Mouse (Mus musculus): ENCODE results near the gene Krcc1.

The Krcc1 gene

DNA sequence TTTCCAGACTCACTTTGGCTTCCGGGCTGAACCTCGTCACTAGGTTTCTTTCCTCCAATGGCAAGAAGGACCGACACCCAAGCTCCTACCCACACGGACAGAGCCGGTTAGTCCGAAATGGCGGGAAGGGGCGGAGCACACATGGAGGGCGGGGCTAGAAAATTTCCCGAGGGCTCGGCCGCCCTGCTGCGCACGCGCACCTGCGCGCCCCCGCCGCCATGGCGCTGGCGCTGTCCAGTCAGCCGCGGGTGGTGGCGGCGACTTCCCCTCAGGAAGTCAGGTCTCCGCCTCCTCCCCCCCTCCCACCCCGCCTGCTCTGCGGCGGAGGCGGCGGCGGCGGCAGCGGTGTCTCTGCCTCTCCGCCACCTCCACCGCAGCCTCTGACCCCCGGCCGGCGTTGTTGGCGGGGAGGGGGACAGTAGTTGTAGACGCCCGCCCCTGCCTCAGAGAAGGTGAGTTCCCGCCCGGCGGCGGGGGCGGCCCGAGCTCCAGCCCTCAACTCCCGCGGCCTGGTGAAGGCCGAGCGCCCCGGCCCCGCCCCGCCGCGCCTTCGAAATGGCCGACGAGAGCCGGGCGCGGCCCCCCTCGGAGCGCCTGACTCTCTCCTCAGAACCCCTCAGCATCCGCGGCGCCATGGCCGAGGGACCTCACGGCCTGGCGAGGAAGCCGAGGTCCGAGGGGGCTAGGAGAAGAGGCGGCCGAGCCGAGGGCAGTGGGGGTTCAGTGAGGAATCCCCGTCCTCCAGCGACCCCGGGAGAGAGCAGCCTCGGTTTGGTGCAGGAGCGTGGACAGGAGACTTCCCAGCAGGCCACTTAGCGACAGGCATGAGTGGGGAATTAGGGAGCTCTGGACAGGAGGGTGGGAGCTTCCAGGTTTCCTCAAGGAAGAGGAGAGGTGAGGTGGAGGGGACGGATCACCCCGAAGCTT is at the start of gene Krcc1:
TSS of gene Krcc1 (plus strand) at position 289 of the 927 bp plus-strand sequence.
- DNase-seq (ENCODE audit: low spot score in 2 of 2) = peak; percentile 93 to 97

DNA sequence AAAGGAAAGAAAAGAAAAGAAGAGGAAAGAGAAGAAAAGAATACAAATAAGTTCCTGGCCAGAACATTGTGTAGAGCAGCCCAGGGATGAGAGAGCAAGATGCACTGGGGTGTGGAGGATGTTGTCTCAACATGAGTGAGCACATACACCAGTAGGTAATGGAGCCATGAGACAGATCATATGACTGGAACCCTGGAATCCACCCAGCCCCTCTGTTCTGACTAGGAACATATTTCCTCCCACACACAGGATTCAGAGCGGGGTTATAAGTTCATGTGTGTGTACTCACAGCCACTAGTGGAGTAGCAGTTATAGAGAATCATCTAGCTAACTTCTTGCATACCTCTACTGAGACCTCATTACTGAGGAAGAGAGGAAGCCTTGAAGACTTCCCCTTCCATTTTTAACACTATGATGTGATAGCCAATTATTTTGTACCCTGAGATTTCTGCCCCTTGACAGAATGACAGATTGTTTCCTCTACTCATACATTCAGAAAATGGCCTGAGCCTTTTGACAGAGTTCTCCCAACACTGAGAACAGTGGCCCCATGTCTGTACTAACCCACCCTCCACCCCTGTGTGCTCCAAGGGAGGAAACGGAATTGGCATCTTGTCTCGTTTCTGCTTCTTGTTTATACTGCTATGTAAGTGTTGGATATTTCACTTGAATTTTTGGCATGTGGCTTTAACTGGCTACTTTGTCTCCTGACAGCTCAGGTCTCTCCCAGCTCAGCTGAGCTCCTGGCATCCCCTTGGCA is 47.1 kb upstream of the Krcc1 start:
- DNase-seq (ENCODE audit: low spot score in 2 of 2) = no peak

DNA sequence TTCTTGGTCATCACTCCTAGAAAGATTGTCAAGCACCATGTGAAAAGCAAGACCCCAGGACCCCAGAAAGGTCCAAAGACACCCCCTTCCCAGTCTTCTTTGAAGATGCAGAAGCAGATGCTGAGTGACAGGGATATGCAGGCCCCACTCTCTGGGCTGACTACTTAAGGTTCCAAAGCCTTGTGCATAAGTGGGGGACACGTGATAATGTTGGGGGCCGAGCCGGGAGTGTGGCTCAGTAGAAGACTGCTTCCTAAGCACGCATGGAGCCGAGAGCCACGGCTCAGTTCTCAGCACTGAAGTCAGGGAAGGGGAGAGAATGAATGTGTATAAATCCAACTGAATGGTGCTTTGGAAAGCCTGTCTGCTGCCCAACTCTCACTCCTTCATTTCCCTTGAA is 44.9 kb upstream of the Krcc1 start:
- DNase-seq (ENCODE audit: low spot score in 2 of 2) = no peak

DNA sequence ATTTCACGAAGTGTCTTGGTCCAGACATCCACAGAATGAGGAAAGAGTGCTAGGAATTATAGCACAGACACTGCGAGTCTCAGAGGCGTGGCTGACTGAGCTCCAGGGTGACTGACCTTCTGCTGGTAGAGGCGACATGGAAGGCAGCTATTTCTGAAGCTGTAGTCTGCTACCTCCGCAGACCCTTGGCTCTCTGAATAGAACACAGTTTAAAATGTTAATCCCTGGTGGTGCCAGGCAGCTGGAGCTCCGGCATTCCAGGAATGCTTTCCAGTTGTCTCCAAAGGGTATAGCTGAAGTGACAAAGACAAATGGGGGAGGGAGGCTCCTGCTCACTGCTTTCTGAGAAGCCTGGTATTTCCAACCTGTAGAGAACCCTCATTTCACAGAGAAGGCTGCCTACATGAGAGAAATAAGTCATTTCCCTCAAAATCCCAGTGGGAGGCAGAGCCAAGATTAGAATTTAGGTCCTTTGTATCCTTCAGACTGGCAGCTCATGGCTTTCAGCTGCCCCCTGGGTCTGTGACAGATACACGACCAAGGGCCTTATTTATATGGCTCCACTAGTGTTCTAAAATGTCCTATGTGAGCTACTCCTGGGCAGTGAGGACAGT is 44.2 kb upstream of the Krcc1 start:
- DNase-seq (ENCODE audit: low spot score in 2 of 2) = no peak

DNA sequence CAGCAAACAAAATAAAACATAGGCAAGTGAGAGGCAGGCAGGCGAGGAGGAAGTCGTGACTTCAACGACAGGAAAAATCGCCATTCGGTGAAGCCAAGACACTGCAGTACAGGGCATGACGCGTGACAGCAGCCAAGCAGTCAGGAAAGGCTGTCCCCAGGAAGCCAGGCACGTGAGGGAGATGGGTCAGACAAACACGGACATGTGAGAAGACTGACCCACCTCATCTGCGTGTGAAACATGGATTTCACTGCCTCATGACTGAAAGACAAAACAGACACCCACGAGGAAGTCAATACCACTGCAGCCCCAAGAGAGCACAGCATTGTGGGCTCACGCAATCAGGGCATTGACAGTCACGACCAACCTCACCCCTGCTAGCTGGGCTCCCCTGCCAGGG is 36.4 kb upstream of the Krcc1 start:
- no peak for DNase-seq (ENCODE audit: low spot score in 2 of 2)

DNA sequence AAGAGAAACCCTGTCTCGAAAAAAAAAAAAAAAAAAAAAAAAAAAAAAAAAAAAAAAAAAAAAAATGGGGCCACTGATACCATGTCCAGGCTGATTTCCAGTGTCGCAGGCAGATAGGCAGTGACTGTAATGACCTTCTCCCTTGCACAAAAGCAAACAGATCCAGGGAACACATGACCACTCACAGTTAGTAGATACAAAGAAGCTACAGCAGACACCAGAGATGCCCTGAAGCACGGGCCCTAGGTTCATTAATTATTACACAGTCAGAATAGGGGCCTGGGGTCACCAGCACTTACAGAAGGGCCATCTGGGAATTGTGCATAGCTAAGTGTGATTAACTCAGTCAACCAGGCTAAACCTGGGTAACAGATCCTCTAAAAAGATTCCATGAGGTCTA is 35.5 kb upstream of the Krcc1 start:
- DNase-seq (ENCODE audit: low spot score in 2 of 2) = no peak

DNA sequence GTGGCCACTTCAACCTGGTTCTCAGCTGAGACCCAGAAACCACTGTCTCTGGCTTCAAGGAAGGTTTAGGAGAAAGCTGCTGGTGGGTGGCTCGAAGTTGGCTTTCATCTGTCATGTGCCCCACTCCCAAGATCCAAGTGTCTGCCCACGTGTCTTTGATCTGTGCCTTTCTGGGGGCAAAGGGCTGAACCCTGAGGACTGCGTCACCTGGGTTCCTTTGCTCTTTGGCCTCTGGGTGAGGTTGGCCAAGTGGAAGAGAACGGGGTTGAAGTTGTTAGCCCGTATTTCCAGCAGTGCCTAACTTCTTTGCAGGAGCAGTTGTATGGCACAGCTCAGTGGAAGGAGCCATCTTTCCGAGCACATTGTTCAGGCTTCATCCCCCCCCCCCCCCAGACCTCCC is 35.0 kb upstream of the Krcc1 start:
- DNase-seq (ENCODE audit: low spot score in 2 of 2) = no peak

DNA sequence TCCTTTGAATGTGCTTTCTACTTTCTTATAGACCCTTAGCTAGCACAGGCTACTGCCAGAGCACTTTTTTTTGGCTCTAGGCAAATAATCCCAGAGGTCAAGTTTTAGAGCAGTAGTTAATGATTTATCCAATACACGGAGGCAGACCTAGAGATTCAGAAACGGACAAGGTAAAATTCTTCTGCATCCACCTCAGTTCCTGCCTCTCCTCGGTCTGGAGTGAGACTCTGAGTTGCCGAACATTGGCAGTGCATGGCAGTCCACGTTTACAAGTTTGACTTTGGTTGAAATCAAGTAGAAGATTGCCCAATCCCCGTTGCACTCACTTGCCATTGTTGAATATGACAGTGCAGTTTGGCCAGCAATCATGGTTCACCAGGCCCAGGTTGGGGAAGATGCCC is 34.4 kb upstream of the Krcc1 start:
- no peak for DNase-seq (ENCODE audit: low spot score in 2 of 2)

DNA sequence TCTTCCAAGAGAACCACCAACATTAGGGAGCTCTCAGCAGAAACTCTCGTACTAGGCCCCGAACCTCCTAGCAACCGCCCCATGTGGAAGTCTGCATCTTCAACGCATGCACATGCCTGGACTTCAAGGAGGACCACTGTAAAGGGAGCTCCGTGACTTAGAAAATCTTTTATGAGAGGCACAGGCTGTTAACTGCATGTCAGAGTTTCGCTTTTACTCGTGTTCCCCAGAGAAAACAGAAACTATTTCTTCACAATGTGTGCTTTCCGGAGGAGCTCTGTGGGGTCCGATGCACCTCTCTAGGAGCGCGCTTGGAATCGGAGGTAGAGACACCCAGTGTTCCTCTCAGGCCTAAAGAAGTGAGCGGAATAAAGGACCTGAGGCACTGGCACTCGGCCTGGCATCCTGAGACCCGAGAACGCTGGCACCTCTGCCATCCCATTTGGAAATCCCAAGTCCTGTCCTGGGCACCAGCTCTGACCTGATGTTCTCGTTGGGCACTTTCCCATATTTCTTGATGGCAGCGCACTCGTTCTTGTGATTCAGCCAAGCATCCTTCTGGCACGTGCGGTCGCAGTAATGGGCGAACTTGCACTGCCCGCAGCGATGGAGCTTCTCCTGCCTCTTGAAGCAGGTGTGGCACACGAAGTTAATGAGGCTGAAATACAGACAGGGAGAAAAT is 32.3 kb upstream of the Krcc1 start:
- no peak for DNase-seq (ENCODE audit: low spot score in 2 of 2)

DNA sequence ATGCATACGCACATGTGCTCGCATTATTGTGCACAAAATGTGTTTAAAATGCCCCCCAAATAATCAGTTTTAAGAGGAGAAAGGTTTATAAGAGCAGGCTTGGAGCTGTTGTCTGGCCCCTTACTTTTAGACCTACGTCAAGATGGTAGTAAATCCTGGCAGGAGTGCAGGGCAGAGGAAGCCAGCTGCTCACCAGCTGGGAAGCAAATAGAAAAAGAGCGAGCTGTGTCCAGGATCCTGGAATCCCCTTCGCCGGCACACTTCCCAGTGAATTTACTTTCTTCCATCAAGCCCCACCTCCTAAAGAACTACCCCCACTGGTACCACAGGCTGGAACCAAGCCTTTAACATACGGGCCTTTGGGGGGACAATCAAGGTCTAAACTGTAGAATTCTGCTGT is 30.6 kb upstream of the Krcc1 start:
- DNase-seq (ENCODE audit: low spot score in 2 of 2) = no peak

DNA sequence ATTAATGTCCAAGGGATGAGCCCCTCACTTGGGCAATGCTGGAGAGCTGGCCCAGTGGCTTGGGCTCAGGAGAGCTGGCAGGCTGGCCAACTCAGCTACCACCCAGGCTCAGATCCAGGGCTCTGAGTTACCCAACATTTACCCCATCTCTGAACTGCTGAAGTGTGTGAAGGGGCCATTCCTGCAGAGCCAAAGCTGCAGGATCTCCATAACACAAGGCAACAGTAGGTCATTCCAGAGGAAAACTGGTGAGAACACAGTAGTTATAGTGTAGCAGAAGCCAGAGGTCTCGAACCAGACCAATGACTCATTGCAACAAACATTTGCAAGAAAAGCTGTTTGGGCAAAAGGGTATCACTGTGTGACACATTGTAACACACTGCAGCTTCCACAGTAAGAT is 28.7 kb upstream of the Krcc1 start:
- DNase-seq (ENCODE audit: low spot score in 2 of 2) = no peak

DNA sequence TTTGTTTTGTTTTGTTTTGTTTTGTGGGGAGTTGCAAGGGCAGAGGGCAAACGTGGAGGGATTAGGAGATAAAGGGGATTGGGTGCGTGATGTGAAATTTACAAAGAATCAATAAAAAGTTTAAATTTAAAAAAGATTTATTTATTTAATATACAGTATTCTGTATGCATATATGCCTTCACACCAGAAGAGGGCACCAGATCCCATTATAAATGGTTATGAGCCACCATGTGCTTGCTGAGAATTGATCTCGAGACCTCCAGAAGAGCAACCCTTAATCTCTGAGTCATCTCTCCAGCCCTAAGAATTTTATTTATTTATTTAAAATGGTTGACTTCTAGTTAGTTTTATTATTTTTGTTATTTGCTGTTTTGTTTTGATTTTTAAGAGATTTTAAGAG is 28.2 kb upstream of the Krcc1 start:
- DNase-seq (ENCODE audit: low spot score in 2 of 2) = no peak

DNA sequence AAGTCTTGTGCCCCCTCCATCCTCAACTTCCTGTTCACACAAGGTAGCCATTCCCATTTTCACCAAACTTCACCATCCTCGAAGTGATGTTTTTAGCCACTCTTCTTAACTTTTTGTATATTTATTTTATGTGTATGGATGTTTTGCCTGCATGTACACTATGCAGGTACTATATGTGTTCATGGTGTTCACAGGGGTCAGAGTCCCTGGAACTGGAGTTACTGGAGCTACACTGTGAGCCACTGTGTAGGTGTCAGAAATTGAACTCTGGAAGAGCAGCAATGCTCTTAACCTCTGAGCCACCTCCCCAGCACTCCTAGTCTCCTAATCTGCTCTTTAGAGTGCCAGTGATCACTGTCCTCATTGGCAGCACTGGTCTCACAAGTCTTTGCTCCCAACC is 23.1 kb upstream of the Krcc1 start:
- no peak for DNase-seq (ENCODE audit: low spot score in 2 of 2)

DNA sequence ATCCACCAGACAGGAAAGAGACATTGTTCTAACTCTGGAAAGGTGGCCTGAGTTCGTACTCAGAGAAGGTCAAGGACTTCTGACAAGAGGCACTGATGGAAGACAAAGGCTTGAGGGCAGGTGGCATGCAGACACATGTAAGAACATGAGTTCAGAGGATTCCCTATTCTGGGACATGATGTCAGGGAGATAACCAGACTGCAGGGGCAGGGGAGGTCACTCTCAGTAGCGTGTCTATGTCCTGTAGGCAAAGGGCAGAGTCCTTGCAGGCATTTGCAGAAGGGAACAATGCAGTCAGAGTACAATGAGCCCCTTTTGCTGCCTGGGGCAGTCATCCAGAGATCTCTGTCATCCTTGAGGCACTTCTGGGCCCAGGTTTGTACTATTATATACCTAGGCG is 21.9 kb upstream of the Krcc1 start:
- no peak for DNase-seq (ENCODE audit: low spot score in 2 of 2)

DNA sequence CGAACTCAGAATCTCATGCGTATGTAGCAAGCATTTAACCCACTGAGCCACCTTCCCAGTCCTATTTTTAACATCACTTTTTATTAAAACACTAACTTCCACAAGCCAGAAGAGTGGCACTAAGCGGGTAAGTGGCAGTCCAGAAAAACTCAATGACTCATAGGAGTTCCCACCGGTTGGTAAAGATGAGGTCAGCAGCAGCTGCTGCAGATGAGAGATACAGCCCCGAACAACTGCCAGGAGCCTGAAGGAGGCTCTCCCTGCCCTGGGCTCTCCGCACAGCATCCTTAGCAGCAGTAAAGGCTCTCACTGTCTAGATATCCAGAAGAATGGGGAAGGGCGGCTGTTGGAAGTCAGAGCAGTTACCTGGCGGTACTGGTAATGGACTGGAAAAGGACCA is 20.5 kb upstream of the Krcc1 start:
- no peak for DNase-seq (ENCODE audit: low spot score in 2 of 2)

DNA sequence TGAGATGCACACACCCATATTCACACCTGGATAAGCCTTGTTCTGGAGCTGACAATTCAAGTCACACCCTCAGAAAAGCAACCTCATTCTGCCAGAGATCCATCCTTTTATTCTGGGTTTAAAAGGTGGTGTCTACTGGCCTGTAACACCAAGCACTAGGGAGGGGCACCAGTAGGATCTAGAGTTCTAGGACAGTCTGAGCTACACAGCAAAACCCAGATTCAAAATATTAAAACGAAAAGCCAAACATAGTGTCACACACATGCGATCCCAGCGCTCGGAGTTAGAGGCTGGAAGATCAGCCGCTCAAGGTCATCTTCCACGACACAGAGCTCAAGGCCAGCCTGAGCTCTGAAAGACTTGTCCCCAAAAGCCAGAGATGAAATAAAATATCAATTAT is 17.0 kb upstream of the Krcc1 start:
- DNase-seq (ENCODE audit: low spot score in 2 of 2) = no peak

DNA sequence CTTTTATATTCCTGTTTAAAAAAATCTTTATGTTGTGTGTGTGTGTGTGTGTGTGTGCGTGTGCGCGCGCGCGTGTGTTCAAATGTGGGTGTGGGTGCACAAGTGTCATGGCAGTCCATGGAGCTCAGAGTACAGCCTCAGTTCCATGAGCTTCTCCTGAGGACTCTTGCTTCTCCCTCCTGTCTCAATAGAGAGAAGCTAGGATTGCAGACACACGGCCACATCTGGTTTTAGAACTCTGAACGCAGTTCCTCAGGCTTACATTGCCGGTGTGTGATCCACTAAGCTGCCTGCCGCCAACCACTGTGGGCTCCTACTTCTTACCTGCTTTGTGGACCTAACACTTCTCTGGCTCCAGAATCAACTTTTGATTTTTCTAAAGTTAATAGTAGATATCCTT is 15.3 kb upstream of the Krcc1 start:
- no peak for DNase-seq (ENCODE audit: low spot score in 2 of 2)

DNA sequence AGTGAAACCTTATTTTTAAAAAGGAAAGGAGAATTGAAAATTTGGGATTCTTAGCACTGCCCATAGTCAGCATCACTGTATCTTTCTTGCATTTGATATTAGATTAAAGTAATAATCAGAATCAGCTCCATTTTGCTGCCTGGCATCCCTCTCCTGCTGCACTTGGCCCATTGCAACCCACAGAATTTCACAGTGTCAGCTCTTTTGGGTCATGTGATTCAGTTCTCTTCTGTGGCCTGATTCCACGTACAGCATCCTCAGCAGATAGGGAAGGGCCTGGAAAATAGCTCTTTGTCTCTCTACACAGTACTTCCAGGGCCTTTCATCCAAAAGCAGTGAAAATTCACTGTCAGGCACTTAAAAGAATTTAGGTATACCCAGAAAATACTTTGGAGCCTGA is 14.1 kb upstream of the Krcc1 start:
- DNase-seq (ENCODE audit: low spot score in 2 of 2) = no peak

DNA sequence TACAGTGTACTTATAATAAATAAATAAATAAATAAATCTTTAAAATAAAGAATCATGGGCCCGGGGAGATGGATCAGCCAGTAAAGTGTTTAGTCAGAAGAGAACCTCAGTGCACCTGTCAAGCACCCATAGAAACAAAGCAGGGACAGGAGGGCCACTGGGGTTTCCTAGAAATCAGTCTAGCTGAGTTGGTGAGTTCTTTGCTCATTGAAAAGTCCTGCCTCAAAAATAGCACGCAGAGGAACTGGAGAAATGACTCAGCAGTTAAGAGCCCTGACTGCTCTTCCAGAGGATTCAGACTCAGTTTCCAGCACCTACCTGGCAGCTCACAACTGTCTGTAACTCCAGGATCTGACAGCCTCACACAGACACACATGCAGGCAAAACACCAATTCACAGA is 12.9 kb upstream of the Krcc1 start:
- no peak for DNase-seq (ENCODE audit: low spot score in 2 of 2)

DNA sequence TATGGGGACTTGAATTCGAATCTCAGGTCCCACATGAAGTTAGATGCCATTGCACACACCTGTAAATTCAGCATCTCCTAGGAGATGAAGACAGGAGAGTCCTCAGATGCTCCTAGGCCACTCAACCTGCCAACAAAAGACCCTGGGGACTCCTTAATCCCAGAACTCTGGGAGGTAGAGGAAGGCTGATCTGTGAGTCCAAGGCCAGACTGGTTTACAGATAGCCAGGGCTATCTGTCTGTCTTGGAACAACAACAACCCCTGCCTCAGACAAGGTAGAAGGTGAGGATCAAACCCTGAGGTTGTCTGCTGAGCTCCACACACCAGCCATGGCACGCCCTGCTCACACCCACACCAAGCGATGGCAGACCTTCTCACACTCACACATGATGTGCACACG is 12.3 kb upstream of the Krcc1 start:
- no peak for DNase-seq (ENCODE audit: low spot score in 2 of 2)

DNA sequence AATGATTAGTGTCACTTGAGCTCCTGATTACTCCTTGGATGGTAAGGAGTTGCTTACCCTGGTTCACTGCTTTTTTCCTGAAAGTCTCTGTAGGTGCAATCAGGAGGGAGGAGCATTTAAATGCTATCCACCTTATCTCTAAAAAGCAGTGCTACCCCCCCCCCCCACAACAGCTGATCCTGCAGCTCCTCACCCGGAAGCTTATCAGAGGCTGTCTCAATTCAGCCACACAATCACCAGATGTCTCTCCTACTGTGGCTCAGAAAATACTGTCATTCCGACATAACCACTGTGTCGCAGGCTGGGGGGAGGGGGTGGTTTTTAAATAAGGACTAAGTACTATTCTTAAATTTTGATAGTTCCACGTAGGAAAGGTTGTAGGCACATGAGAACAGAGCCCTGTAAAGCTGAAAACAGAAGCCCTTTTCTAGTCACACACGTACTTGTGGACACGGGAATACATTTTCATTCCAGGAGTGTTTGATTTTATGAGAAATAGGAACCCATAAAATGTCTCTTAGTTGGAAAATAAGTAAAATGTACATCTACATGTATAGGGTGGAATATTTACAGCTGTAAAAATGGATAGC is 11.3 kb upstream of the Krcc1 start:
- DNase-seq (ENCODE audit: low spot score in 2 of 2) = no peak

DNA sequence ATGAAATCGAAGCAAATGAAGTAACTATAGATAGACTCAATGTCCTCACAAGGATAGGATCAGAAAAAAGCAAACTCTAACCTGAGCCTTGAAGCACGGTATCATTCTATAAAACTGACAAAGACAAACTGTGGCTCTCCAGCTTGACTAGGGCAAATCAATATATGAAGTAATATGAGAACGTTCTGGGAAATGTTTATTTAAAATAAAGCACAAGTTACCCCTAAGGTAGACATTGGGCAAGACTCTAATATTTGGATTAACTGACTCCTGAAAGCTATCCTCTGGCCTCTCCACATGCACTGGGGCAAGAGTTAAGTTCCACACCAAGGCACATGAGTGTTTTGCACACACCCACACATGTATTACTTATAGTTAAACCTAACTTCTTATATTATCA is 10.4 kb upstream of the Krcc1 start:
- no peak for DNase-seq (ENCODE audit: low spot score in 2 of 2)

Data from urinary bladder, adult 18-20 months (tissue).